Mouse (Mus musculus) lung, embryonic 16.5 days (tissue): ENCODE measurements around the gene Serpina1f. TPM values are rescaled to one million over a fixed set of nuclear protein-coding genes. Genes with fewer than 3 reads are reported as not detected.
"Not testable (repeated sequence)": the region's sequence is repeated elsewhere in the genome, so short reads cannot be mapped to it uniquely, and the experiment has no call there.

Experiments used
- ATAC-seq: fragments of 200-750 bp; cut with Nextera tagmentation; 2 replicates; pipeline ENCODE4 v1.8.0; 2017; ENCODE audit warnings: low read depth, mild to moderate bottlenecking, moderate library complexity
- H3K27ac ChIP-seq: fragments of 300-500 bp; sonication (generic); 2 replicates; pipeline ENCODE4 v1.5.1; 2014; ENCODE audit warnings: mild to moderate bottlenecking, control low read depth, low read length
- H3K27me3 ChIP-seq: fragments of 300-500 bp; sonication (generic); 2 replicates; pipeline ENCODE4 v1.6.1; 2014; ENCODE audit warnings: low read depth, low read length, mixed read lengths; ENCODE audit not compliant: control insufficient read depth, insufficient read depth
- H3K36me3 ChIP-seq: fragments of 300-500 bp; sonication (generic); 2 replicates; pipeline ENCODE4 v1.6.1; 2014; ENCODE audit warnings: low read length; ENCODE audit not compliant: control insufficient read depth, insufficient read depth
- H3K4me1 ChIP-seq: fragments of 300-500 bp; sonication (generic); replicated peaks from 2 replicates; pipeline ENCODE4 v1.6.1; 2014; ENCODE audit warnings: low read length, mixed read lengths; ENCODE audit not compliant: control insufficient read depth, insufficient read depth
- H3K4me2 ChIP-seq: fragments of 300-500 bp; sonication (generic); 2 replicates; pipeline ENCODE4 v1.6.1; 2014; ENCODE audit warnings: low read depth, low read length, control low read depth
- H3K4me3 ChIP-seq: fragments of 300-500 bp; sonication (generic); 2 replicates; pipeline ENCODE4 v1.5.1; 2014; ENCODE audit warnings: mild to moderate bottlenecking, low read length, control low read depth
- H3K9ac ChIP-seq: fragments of 300-500 bp; sonication (generic); 2 replicates; pipeline ENCODE4 v1.6.1; 2014; ENCODE audit warnings: low read length, control low read depth
- H3K9me3 ChIP-seq: fragments of 300-500 bp; sonication (generic); 2 replicates; pipeline ENCODE4 v1.6.1; 2016; ENCODE audit warnings: low read length; ENCODE audit not compliant: control insufficient read depth
- WGBS: fragments of 180-500 bp; shearing (Covaris S2); extraction: QIAGEN DNeasy Blood & Tissue Kit; methylation state at CpG from one replicate; pipeline ENCODE4 v1.1.7; 2014; 5-methylcytosine and 5-hydroxymethylcytosine counted together
- polyA plus RNA-seq: library from polyadenylated mRNA; unstranded; fragments of >200 nt; fragmentation: Nextera tagmentation; extraction: Ambion mirVana; gene quantifications from 2 replicates; pipeline ENCODE4 v1.2.1, GENCODE M21; 2015

Serpina1f gene
- not detected in 2 replicates for polyA plus RNA-seq

- Histone ChIP-seq H3K4me2 (no peak within 1 kb of the TSS), H3K27me3 (no peaks in the 10 kb centered on the region), H3K4me1 (no peaks in the 10 kb centered on the region), H3K4me3 (no peak within 1 kb of the TSS), H3K9ac (no peak within 1 kb of the TSS), H3K27ac (no peak within 1 kb of the TSS), H3K9me3 (no peaks in the 10 kb centered on the region), H3K36me3 (no peaks in the 10 kb centered on the region)
- ATAC-seq, result no peak
- 86% methylated on average over 8 of the region's 8 CpGs for WGBS
These were observed at the start of gene Serpina1f for GRCm38 (mm10) chr12:103695429-103695828. Serpina1f (minus strand) TSS chr12:103695529.

GRCm38 (mm10) chr12:103737791-103738580 lies 42.7 kb upstream of the Serpina1f start:
- not testable (repeated sequence) for H3K27ac ChIP-seq, ATAC-seq, H3K9me3 ChIP-seq, H3K9ac ChIP-seq, H3K4me2 ChIP-seq, H3K4me1 ChIP-seq, H3K4me3 ChIP-seq, H3K27me3 ChIP-seq, H3K36me3 ChIP-seq
- WGBS, result 74% methylated on average over 5 of the region's 6 CpGs

- not testable (repeated sequence) for H3K4me2 ChIP-seq, H3K36me3 ChIP-seq, ATAC-seq, H3K27ac ChIP-seq, H3K4me3 ChIP-seq, H3K9me3 ChIP-seq, H3K4me1 ChIP-seq, H3K27me3 ChIP-seq, H3K9ac ChIP-seq
- 80% methylated on average over 4 of the region's 4 CpGs for WGBS
These were observed 40.2 kb upstream of the Serpina1f start for GRCm38 (mm10) chr12:103735566-103735965.

- H3K27me3 ChIP-seq, H3K4me3 ChIP-seq, H3K27ac ChIP-seq, H3K4me2 ChIP-seq, H3K4me1 ChIP-seq, H3K36me3 ChIP-seq, H3K9ac ChIP-seq, ATAC-seq, H3K9me3 ChIP-seq: not testable (repeated sequence)
- WGBS, result 73% methylated on average over 4 of the region's 4 CpGs
These were observed 39.8 kb upstream of the Serpina1f start for GRCm38 (mm10) chr12:103735101-103735500.

- 74% methylated on average over 3 of the region's 3 CpGs for WGBS
- no peak overlapping the region for H3K9ac ChIP-seq
- H3K4me2 ChIP-seq, result no peak overlapping the region
- no peak overlapping the region for H3K27ac ChIP-seq
- ATAC-seq, result no peak
- no peak overlapping the region for H3K4me3 ChIP-seq
- no peaks in the 10 kb centered on the region for H3K4me1 ChIP-seq
- no peaks in the 10 kb centered on the region for H3K9me3 ChIP-seq
- H3K27me3 ChIP-seq, result no peaks in the 10 kb centered on the region
- no peaks in the 10 kb centered on the region for H3K36me3 ChIP-seq
These were observed 16.2 kb upstream of the Serpina1f start for GRCm38 (mm10) chr12:103711537-103711936.

- 44% methylated on average over 1 of the region's 1 CpGs for WGBS
- no peaks in the 10 kb centered on the region for H3K27me3 ChIP-seq
- no peaks in the 10 kb centered on the region for H3K9me3 ChIP-seq
- H3K36me3 ChIP-seq, result no peaks in the 10 kb centered on the region
- H3K4me2 ChIP-seq, result no peak overlapping the region
- no peak overlapping the region for H3K9ac ChIP-seq
- H3K4me1 ChIP-seq, result no peaks in the 10 kb centered on the region
- ATAC-seq, result no peak
- no peak overlapping the region for H3K4me3 ChIP-seq
- H3K27ac ChIP-seq, result no peak overlapping the region
These were observed 15.1 kb upstream of the Serpina1f start for GRCm38 (mm10) chr12:103710405-103710804.

- Histone ChIP-seq H3K9ac (no peak overlapping the region), H3K4me3 (no peak overlapping the region), H3K9me3 (no peaks in the 10 kb centered on the region), H3K36me3 (no peaks in the 10 kb centered on the region), H3K4me1 (no peaks in the 10 kb centered on the region), H3K27me3 (no peaks in the 10 kb centered on the region), H3K27ac (no peak overlapping the region), H3K4me2 (no peak overlapping the region)
- WGBS, result 22% methylated on average over 4 of the region's 4 CpGs
- no peak for ATAC-seq
These were observed 10.8 kb upstream of the Serpina1f start for GRCm38 (mm10) chr12:103706113-103706512.

- ATAC-seq, result no peak
- no peak overlapping the region for H3K4me3 ChIP-seq
- no peak overlapping the region for H3K9ac ChIP-seq
- H3K27ac ChIP-seq, result no peak overlapping the region
- H3K9me3 ChIP-seq, result no peaks in the 10 kb centered on the region
- H3K36me3 ChIP-seq, result no peaks in the 10 kb centered on the region
- H3K27me3 ChIP-seq, result no peaks in the 10 kb centered on the region
- H3K4me1 ChIP-seq, result no peaks in the 10 kb centered on the region
- 48% methylated on average over 2 of the region's 2 CpGs for WGBS
- no peak overlapping the region for H3K4me2 ChIP-seq
These were observed 10.2 kb upstream of the Serpina1f start for GRCm38 (mm10) chr12:103705547-103705946.

- no peaks in the 10 kb centered on the region for H3K9me3 ChIP-seq
- H3K27ac ChIP-seq, result no peak overlapping the region
- ATAC-seq, result no peak
- no peaks in the 10 kb centered on the region for H3K36me3 ChIP-seq
- H3K4me3 ChIP-seq, result no peak overlapping the region
- H3K9ac ChIP-seq, result no peak overlapping the region
- 86% methylated on average over 4 of the region's 4 CpGs for WGBS
- H3K4me2 ChIP-seq, result no peak overlapping the region
- no peaks in the 10 kb centered on the region for H3K27me3 ChIP-seq
- H3K4me1 ChIP-seq, result no peaks in the 10 kb centered on the region
These were observed 4.9 kb upstream of the Serpina1f start for GRCm38 (mm10) chr12:103700144-103700750.
